Mouse (Mus musculus): ENCODE data around the gene Wdfy2. TPM values are rescaled to one million over a fixed set of nuclear protein-coding genes. Genes with fewer than 3 reads are reported as not detected.
"Not testable (repeated sequence)": the region's sequence is repeated elsewhere in the genome, so short reads cannot be mapped to it uniquely, and the experiment has no call there.

Wdfy2 gene
- 10 to 100 TPM; 20.0 to 33.7 TPM for total RNA-seq (2021)
- long read RNA-seq, experiment 1, full-length matches to known transcripts: 2 of 5 reads
- long read RNA-seq, experiment 1, partial matches to known transcripts: 1 of 5 reads
- long read RNA-seq, experiment 1, other reads (novel, unspliced or antisense): 2 of 5 reads
- long read RNA-seq, experiment 2, full-length matches to known transcripts: 18 of 47 reads
- long read RNA-seq, experiment 2, partial matches to known transcripts: 23 of 47 reads
- long read RNA-seq, experiment 2, other reads (novel, unspliced or antisense): 6 of 47 reads

- peak; percentile 65 to 67 for DNase-seq (ENCODE audit: low spot score in 2 of 2)
Observed at GRCm38 (mm10) chr14:62837641-62838252, at the start of gene Wdfy2. TSS of gene Wdfy2 (plus strand) at chr14:62837678.

GRCm38 (mm10) chr14:62789282-62789681 lies 48.2 kb upstream of the Wdfy2 start:
- DNase-seq (ENCODE audit: low spot score in 2 of 2): no peak

DNA sequence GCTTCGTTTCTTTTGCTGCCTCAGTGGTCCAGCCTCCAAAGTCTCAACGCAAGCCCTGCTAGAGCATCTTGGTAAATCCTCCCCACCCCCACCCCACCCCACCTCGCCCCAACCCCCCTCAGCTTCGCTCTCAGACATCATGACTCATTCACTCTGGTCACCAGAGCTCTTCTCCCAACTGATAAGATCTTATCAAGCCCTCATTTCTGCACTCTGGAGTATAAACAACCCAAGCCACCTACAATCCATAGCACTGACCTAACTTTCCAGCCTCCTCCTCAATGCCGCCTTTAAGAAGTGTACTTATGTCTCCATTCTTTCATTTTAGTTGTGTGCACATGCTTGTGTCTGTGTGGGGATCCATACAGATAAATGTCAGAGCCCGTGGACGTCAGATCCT lies 41.8 kb upstream of the Wdfy2 start:
- DNase-seq (ENCODE audit: low spot score in 2 of 2): no peak

GRCm38 (mm10) chr14:62798608-62799101 lies 38.8 kb upstream of the Wdfy2 start:
- no peak for DNase-seq (ENCODE audit: low spot score in 2 of 2)

DNA sequence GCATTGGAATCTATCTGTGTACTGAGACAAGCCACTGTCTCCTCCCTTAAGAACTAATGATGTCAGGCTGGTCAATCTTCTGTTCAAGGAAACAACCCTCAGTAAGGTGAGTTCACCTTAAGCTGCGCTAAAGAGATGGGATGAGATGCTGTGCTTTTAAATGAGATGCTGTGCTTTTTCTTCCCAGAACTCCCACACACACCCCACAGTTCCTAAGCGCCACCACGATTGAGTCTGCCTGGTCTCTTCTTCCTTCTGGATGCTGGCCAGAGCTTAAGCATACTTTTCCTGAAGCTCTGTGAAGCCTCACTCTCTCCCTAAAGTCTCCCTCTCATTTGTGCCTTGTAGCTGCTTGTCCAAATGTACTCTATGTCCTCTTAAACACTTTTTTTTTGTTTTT lies 36.7 kb upstream of the Wdfy2 start:
- no peak for DNase-seq (ENCODE audit: low spot score in 2 of 2)

DNA sequence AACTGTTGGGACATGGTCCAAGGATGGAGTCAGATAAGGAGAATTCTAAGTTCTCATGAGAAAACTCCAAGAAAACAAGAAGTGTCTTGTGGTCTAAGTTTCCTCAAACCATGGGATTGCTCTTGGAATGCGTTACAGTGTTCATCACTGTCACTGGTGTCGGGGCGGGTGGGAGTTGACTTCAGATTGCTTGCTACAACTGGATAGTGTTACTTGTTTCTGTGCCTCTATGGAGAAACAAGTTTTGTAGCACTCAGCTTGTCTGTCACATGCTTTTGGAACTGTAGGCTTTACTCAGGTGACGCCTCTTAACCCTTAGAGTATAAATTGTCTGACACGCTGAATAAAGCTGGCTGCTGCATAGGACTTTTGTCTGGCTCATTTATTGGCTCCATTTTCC lies 34.3 kb upstream of the Wdfy2 start:
- no peak for DNase-seq (ENCODE audit: low spot score in 2 of 2)

DNA sequence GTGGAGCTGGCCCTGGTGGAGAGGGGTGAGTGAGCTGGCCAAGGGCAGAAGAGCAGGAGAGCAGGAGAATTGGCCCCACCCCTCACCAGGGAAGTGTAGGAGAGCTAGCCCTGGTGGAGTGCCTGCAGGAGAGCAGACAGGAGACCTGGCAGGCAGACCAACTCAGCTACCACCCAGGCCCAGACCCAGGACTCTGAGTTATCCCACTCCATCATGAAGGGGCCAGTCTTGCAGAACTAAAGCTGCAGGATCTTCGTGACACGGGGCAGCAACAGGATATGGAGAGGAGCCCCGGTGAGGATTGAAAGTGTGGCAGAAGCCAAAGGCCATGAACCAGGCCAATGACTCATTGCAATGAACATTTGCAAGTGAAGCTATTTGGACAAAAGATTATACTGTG lies 30.6 kb upstream of the Wdfy2 start:
- peak in 1 of 2 experiments; percentile 40 for DNase-seq (ENCODE audit: low spot score in 2 of 2)

GRCm38 (mm10) chr14:62808661-62809523 lies 28.6 kb upstream of the Wdfy2 start:
- no peak for DNase-seq (ENCODE audit: low spot score in 2 of 2)

GRCm38 (mm10) chr14:62812765-62813164 lies 24.7 kb upstream of the Wdfy2 start:
- DNase-seq (ENCODE audit: low spot score in 2 of 2): no peak

DNA sequence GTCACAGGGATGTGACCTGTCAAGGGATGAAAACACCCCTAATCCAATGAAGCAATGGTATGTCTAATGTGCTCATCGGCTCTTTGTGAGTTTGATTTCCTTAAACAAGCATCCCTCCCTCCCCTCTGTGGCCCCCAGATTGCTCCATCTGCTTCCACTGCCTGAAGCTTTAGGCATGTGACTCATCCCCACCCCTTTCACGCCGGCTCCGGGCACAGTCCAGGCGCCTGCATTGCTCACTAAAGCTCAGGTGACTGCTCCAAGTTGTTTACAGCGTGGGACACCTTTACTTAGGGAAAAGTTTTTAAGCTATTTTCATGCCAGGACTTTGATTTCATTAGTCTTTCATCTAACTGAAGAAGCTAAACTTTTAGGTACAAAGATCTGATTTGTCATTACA lies 22.9 kb upstream of the Wdfy2 start:
- no peak for DNase-seq (ENCODE audit: low spot score in 2 of 2)

- DNase-seq (ENCODE audit: low spot score in 2 of 2): no peak
Observed at GRCm38 (mm10) chr14:62816827-62817226, 20.7 kb upstream of the Wdfy2 start.

DNA sequence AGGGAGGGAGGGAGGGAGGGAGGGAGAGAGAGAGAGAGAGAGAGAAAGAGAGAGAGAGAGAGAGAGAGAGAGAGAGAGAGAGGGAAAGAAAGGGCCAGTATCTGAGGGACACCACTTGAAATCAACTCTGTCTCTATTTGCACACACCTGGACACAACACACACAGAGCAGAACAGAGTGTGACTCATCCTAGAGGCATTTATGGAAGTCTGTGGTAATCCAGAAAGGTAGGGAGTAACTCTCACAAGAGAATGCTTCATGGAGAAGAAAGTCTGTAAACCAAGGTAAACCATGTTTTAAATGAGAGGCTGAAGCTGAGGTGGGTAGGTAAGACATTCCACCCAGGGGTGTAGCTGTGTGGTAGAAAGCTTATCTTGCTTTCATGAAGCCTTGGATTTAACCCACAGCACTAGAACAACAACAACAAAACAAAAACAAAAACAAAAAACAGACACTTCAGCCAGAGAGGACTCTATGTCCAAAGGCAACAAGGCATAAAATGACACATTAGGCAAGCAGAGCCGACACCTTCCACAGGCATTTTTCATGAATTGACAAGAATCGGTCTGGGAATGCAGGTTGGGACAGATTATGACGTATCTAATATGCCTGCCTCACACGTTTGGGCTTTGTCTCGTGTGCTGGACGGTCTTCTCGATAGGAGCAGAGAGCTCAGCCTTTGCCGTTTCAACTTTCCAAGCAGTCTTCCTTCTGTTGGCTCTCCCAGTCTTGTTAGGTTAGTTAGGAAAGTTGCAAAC lies 11.7 kb upstream of the Wdfy2 start:
- no peak for DNase-seq (ENCODE audit: low spot score in 2 of 2)

DNA sequence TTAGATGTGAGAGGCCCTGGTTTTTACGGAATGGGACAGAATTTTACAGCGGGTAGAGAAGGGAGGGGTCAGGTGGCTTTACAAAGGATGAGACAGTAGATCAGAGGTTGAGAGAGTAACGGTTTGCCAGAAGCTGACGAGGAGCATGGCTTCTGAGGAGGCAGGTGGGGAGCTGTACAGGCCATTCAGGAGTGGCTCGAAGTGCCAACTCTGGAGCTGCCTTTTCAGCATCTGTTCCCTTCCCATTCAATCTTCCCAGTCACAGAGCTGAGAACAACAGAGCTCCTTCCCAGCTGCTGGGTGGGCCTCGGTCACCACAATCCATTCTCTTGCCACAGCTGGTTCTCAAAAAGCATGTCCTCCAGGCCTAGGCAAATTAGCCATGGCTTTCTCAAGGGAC lies 8.2 kb upstream of the Wdfy2 start:
- DNase-seq (ENCODE audit: low spot score in 2 of 2): no peak

DNA sequence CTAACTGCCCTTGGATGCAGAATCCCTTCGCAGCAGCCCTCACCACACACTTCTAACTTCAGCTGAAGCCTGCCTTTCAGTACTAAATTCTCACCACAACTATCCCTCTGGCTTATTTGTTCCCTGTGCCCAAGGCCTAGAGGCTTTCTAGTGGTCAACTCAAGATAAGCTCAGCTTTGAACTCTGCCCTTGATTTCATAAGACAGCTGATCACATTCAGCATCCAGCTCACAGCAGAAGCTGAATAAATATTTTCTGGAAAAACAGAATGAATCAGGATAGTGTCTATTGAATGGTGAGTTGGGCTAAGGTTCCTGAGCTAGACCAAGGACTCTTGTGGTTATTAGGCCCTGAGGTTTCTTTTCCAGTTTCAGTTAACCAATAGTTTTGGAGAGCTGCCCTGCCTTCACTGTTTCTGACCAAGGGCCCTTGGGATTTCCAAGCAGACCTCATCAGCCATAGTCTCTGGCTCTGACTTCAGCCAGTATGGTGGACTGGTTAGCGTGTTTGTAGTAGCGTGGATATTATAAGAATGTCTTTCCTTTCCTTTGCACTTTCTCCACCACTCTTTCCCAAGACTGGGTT lies 5.7 kb upstream of the Wdfy2 start:
- no peak for DNase-seq (ENCODE audit: low spot score in 2 of 2)

DNA sequence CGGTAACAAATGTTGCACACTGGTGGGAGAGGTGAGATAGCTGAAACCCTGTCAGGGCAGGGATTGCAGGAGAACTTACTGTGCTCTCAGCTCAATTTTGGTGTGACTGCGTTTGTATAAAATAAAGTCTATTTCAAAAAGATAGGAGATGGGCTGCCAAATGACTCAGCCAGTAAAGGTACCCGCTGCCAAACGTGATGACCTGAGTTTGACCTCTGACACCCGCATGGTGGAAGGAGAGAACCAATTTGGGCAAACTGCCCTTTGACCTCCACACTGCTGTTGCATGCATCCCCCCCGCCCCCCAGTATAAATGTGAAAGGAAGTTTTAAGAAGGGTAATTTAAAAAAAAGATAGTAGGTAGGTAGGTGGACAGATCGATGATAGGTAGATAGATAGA lies 4.4 kb upstream of the Wdfy2 start:
- DNase-seq (ENCODE audit: low spot score in 2 of 2): no peak

- no peak for DNase-seq (ENCODE audit: low spot score in 2 of 2)
Observed at GRCm38 (mm10) chr14:62833541-62833940, 3.9 kb upstream of the Wdfy2 start.

- DNase-seq (ENCODE audit: low spot score in 2 of 2): not testable (repeated sequence)
Observed at GRCm38 (mm10) chr14:62835737-62836136, 1.7 kb upstream of the Wdfy2 start.

GRCm38 (mm10) chr14:62836926-62837640 lies 395 bp upstream of the Wdfy2 start:
- DNase-seq (ENCODE audit: low spot score in 2 of 2): peak; percentile 92

GRCm38 (mm10) chr14:62838336-62838735 lies 858 bp downstream of the Wdfy2 start:
- no peak for DNase-seq (ENCODE audit: low spot score in 2 of 2)

DNA sequence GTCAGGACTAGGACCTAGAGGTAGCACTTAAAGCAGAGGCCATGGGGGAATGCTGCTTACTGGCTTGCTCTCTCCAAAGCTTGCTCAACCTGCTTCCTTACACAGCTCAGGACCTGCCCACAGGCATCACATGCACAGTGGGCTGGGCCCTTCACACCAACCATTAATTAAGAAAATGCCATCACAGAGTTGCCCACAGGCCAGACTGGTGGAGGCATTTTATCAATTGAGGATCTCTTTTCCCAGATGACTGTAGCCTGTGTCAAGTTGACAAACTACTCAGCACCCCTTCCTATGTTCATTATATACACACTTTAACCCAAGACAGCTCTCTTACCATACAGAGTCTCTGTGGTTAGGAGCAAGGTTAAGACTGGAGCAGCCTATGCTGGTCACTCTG lies 4.2 kb downstream of the Wdfy2 start:
- no peak for DNase-seq (ENCODE audit: low spot score in 2 of 2)
